ENCODE assay signal across 22 mouse cellular contexts in the genomic region with DNA sequence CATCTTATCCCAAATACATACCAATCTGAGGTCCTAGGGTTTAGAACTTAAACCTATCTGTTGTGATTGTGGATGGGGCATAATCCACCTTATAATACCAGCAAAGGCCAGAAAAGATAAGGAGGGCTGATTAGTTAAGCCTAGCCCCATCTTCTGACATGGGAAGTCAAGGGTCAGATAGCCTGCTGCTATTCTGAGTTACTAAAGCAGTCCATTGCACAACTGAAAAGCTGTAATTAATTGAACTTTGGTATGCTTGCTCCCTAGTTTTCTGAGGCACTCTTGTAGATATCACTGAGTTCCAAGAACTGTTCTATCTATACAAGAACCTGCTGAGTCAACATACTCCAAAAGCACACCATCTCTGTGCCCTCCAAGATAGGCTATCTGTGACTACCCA. TPM values are rescaled to one million over a fixed set of nuclear protein-coding genes. Genes with fewer than 3 reads are reported as not detected.
DNase-seq lines count a peak whose midpoint lies in the region; ATAC-seq and TF ChIP-seq lines count a peak whose summit lies in the region.
"Had no signal": no experiment of that assay in that cellular context is flagged by ENCODE, and none has a peak within 500 bp of the region (broad histone marks: within the 10 kb centered on the region; RNA-seq: fewer than 3 reads in every experiment).

No protein-coding gene starts in this region.

- TF ChIP-seq POLR2A in small intestine, adult 2 months (IDR thresholded peaks at IDR 0.05; ENCODE audit: low read depth, low read length): no peak

- no peak overlapping the region for H3K4me3 ChIP-seq in intestine, embryonic 15.5 days (replicated peaks)
- H3K4me3 ChIP-seq in intestine, embryonic 16.5 days (ENCODE audit: low read length): no peak overlapping the region
- no peak overlapping the region for H3K4me3 ChIP-seq in small intestine, adult 2 months (ENCODE audit: low read depth, low read length)
- no peak overlapping the region for H3K4me3 ChIP-seq in neural tube, embryonic 15.5 days (replicated peaks)
- no peak overlapping the region for H3K4me3 ChIP-seq in hindbrain, embryonic 13.5 days
- H3K4me3 ChIP-seq: embryonic facial prominence, embryonic 13.5 days; embryonic facial prominence, embryonic 15.5 days; erythroblast, embryonic 14.5 days; forebrain, embryonic 10.5 days; forebrain, embryonic 12.5 days had no signal

- H3K4me1 ChIP-seq in intestine, embryonic 15.5 days (replicated peaks): no peaks in the 10 kb centered on the region
- H3K4me1 ChIP-seq in intestine, embryonic 16.5 days (ENCODE audit: control insufficient read depth, insufficient read depth, low read length): no peaks in the 10 kb centered on the region
- peaks cover 8% of the 10 kb centered on the region; the same call in 1 of the 2 replicates for H3K4me1 ChIP-seq in small intestine, adult 2 months (ENCODE audit: control insufficient read depth, insufficient read depth, insufficient read length, low read length)
- no peaks in the 10 kb centered on the region for H3K4me1 ChIP-seq in neural tube, embryonic 15.5 days
- no peaks in the 10 kb centered on the region for H3K4me1 ChIP-seq in hindbrain, embryonic 13.5 days (replicated peaks)
- H3K4me1 ChIP-seq: embryonic facial prominence, embryonic 13.5 days; embryonic facial prominence, embryonic 15.5 days; forebrain, embryonic 10.5 days; forebrain, embryonic 12.5 days had no signal

- no peaks in the 10 kb centered on the region for H3K36me3 ChIP-seq in intestine, embryonic 15.5 days
- no peaks in the 10 kb centered on the region for H3K36me3 ChIP-seq in intestine, embryonic 16.5 days (ENCODE audit: control insufficient read depth, insufficient read depth, low read length)
- no peaks in the 10 kb centered on the region for H3K36me3 ChIP-seq in small intestine, adult 2 months (ENCODE audit: control insufficient read depth, insufficient read depth, low read length)
- no peaks in the 10 kb centered on the region for H3K36me3 ChIP-seq in neural tube, embryonic 15.5 days
- no peaks in the 10 kb centered on the region for H3K36me3 ChIP-seq in hindbrain, embryonic 13.5 days
- H3K36me3 ChIP-seq: embryonic facial prominence, embryonic 13.5 days; embryonic facial prominence, embryonic 15.5 days; forebrain, embryonic 10.5 days; forebrain, embryonic 12.5 days had no signal

- no peak overlapping the region for H3K9ac ChIP-seq in intestine, embryonic 15.5 days
- no peak overlapping the region for H3K9ac ChIP-seq in intestine, embryonic 16.5 days (ENCODE audit: low read depth, low read length)
- H3K9ac ChIP-seq in neural tube, embryonic 15.5 days (replicated peaks): no peak overlapping the region
- H3K9ac ChIP-seq in hindbrain, embryonic 13.5 days: no peak overlapping the region
- H3K9ac ChIP-seq: embryonic facial prominence, embryonic 13.5 days; embryonic facial prominence, embryonic 15.5 days; forebrain, embryonic 12.5 days had no signal

- DNase-seq in thymus, postnatal 36 days: no peak
- DNase-seq: adrenal gland, adult 2 months; adrenal gland, postnatal 10 days; adrenal gland, postnatal 25 days; cerebellum, adult 11 months; cerebellum, adult 18-20 months; cerebellum, adult 8-10 months; cerebellum, adult 9-11 months; cerebellum, postnatal 14 days; cerebellum, postnatal 36 days; embryo, embryonic 11 days had no signal

- no peaks in the 10 kb centered on the region for H3K9me3 ChIP-seq in intestine, embryonic 15.5 days
- no peaks in the 10 kb centered on the region for H3K9me3 ChIP-seq in intestine, embryonic 16.5 days (ENCODE audit: control insufficient read depth, low read length)
- H3K9me3 ChIP-seq in neural tube, embryonic 15.5 days (replicated peaks): no peaks in the 10 kb centered on the region
- H3K9me3 ChIP-seq in hindbrain, embryonic 13.5 days: no peaks in the 10 kb centered on the region
- H3K9me3 ChIP-seq: embryonic facial prominence, embryonic 15.5 days; forebrain, embryonic 10.5 days; forebrain, embryonic 12.5 days had no signal

- TF ChIP-seq CTCF in small intestine, adult 2 months (IDR thresholded peaks at IDR 0.05; ENCODE audit: extremely low read depth, insufficient read length, insufficient replicate concordance, low read depth, low read length): no peak

- no peak overlapping the region for H3K4me2 ChIP-seq in intestine, embryonic 15.5 days (replicated peaks)
- no peak overlapping the region for H3K4me2 ChIP-seq in intestine, embryonic 16.5 days (ENCODE audit: low read depth, low read length)
- H3K4me2 ChIP-seq in neural tube, embryonic 15.5 days: no peak overlapping the region
- H3K4me2 ChIP-seq in hindbrain, embryonic 13.5 days: no peak overlapping the region
- H3K4me2 ChIP-seq: embryonic facial prominence, embryonic 13.5 days; embryonic facial prominence, embryonic 15.5 days; forebrain, embryonic 12.5 days had no signal

- peak; percentile 92 for ATAC-seq in intestine, embryonic 15.5 days
- ATAC-seq in intestine, embryonic 16.5 days: peak; percentile 96
- ATAC-seq in neural tube, embryonic 15.5 days (ENCODE audit: low FRiP score): no peak
- no peak for ATAC-seq in hindbrain, embryonic 13.5 days (ENCODE audit: low FRiP score)
- ATAC-seq: forebrain, embryonic 14.5 days had no signal

- H3K27me3 ChIP-seq in intestine, embryonic 15.5 days (replicated peaks): no peaks in the 10 kb centered on the region
- H3K27me3 ChIP-seq in intestine, embryonic 16.5 days (replicated peaks; ENCODE audit: control insufficient read depth, insufficient read depth, low read length): no peaks in the 10 kb centered on the region
- H3K27me3 ChIP-seq in small intestine, adult 2 months (ENCODE audit: control insufficient read depth, insufficient read depth, low read length): no peaks in the 10 kb centered on the region
- no peaks in the 10 kb centered on the region for H3K27me3 ChIP-seq in neural tube, embryonic 15.5 days (replicated peaks)
- H3K27me3 ChIP-seq in hindbrain, embryonic 13.5 days: no peaks in the 10 kb centered on the region
- H3K27me3 ChIP-seq: embryonic facial prominence, embryonic 13.5 days; embryonic facial prominence, embryonic 15.5 days; forebrain, embryonic 12.5 days had no signal

- H3K27ac ChIP-seq in intestine, embryonic 15.5 days: no peak overlapping the region
- H3K27ac ChIP-seq in intestine, embryonic 16.5 days (ENCODE audit: low read length): no peak overlapping the region
- peak overlapping the region; percentile 55; the same call in 1 of the 2 replicates for H3K27ac ChIP-seq in small intestine, adult 2 months (ENCODE audit: insufficient read depth, low read depth, low read length)
- H3K27ac ChIP-seq in neural tube, embryonic 15.5 days (replicated peaks): no peak overlapping the region
- no peak overlapping the region for H3K27ac ChIP-seq in hindbrain, embryonic 13.5 days
- H3K27ac ChIP-seq: embryonic facial prominence, embryonic 13.5 days; embryonic facial prominence, embryonic 15.5 days; forebrain, embryonic 10.5 days; forebrain, embryonic 12.5 days had no signal

RNA-seq across cellular contexts. Expression of gene Prkg2, which starts 25.4 kb away (rescaled TPM):
- 36.5 and 41.1 TPM in 2 replicates for polyA plus RNA-seq in intestine, embryonic 15.5 days (2015; fragmentation: Nextera tagmentation; extraction: Ambion mirVana)
- 24.1 and 46.9 TPM in 2 replicates for polyA plus RNA-seq in intestine, embryonic 16.5 days (2015; fragmentation: Nextera tagmentation; extraction: Ambion mirVana)
- polyA plus RNA-seq in small intestine, adult 2 months (2012; rRNA removed): 3.7 and 8.2 TPM in 2 replicates
- 1.8 and 2.3 TPM in 2 replicates for polyA plus RNA-seq in neural tube, embryonic 15.5 days (2015; fragmentation: Nextera tagmentation; extraction: Ambion mirVana)
- 1.1 and 1.3 TPM in 2 replicates for polyA plus RNA-seq in hindbrain, embryonic 13.5 days (2015; fragmentation: Nextera tagmentation; extraction: Ambion mirVana)
- polyA plus RNA-seq: erythroblast, embryonic 14.5 days had no signal

Comparison
In these comparisons a context has a peak if more than half of its experiments do, and no peak if none do; other contexts are left out.
1. ATAC-seq: peak in intestine, embryonic 15.5 days (single experiment) and intestine, embryonic 16.5 days (single experiment); none in neural tube, embryonic 15.5 days (single experiment) and hindbrain, embryonic 13.5 days (single experiment).